Mouse (Mus musculus) left cerebral cortex, postnatal 4 days (tissue): ENCODE data around the gene Atp6v0c. TPM values are rescaled to one million over a fixed set of nuclear protein-coding genes. Genes with fewer than 3 reads are reported as not detected.

Experiments used
- DNase-seq: peaks from one replicate; pipeline ENCODE4 v3.0.0-alpha.2; 2022
- intact Hi-C: fragments of 180-260 bp; cut with DNase I; formaldehyde crosslinking; loops from one replicate; pipeline ENCODE4 v1.15.1; 2025
- total RNA-seq, 2 experiments: library from RNA; stranded (reverse); gene quantifications; 2 replicates each; pipeline ENCODE4 v1.2.3; 2021

The Atp6v0c gene
- total RNA-seq = 100 to 1,000 TPM; 770 to 834 TPM

GRCm38 (mm10) chr17:24169317-24170065 lies at the start of gene Atp6v0c:
Gene Atp6v0c, minus strand, starts transcription at chr17:24169702.
- peak; percentile 97 for DNase-seq
- intact Hi-C loops = loop anchor here (10.0 kb wide), 1 partner anchor 225 kb away; no protein-coding TSS in a partner anchor

- no peak for DNase-seq
- intact Hi-C loops = no loop called here
These were observed 47.3 kb upstream of the Atp6v0c start for GRCm38 (mm10) chr17:24216836-24217235.

GRCm38 (mm10) chr17:24213186-24213585 lies 43.7 kb upstream of the Atp6v0c start:
- DNase-seq = no peak
- intact Hi-C loops = no loop called here

- intact Hi-C loops = no loop called here
- no peak for DNase-seq
These were observed 43.0 kb upstream of the Atp6v0c start for GRCm38 (mm10) chr17:24212441-24213018.

- DNase-seq = peak; percentile 77
- intact Hi-C loops = no loop called here
These were observed 42.3 kb upstream of the Atp6v0c start for GRCm38 (mm10) chr17:24211631-24212440.

GRCm38 (mm10) chr17:24210591-24210990 lies 41.1 kb upstream of the Atp6v0c start:
- intact Hi-C loops = no loop called here
- no peak for DNase-seq

GRCm38 (mm10) chr17:24209916-24210240 lies 40.4 kb upstream of the Atp6v0c start:
- intact Hi-C loops = no loop called here
- no peak for DNase-seq

GRCm38 (mm10) chr17:24209043-24209915 lies 39.8 kb upstream of the Atp6v0c start, which contains the start of gene Ntn3:
Gene Ntn3, minus strand, starts transcription at chr17:24209531.
- peak; percentile 87 for DNase-seq
- intact Hi-C loops = no loop called here

GRCm38 (mm10) chr17:24208641-24209042 lies 39.1 kb upstream of the Atp6v0c start:
- no peak for DNase-seq
- intact Hi-C loops = no loop called here

- DNase-seq = peak; percentile 81
- intact Hi-C loops = loop anchor here (2.0 kb wide), 1 partner anchor 35 kb away; no protein-coding TSS in a partner anchor
These were observed 38.5 kb upstream of the Atp6v0c start for GRCm38 (mm10) chr17:24207768-24208640.

GRCm38 (mm10) chr17:24206451-24207351 lies 37.2 kb upstream of the Atp6v0c start:
- peak; percentile 66 for DNase-seq
- intact Hi-C loops = loop anchor here (2.0 kb wide), 1 partner anchor 34 kb away; no protein-coding TSS in a partner anchor

GRCm38 (mm10) chr17:24205908-24206361 lies 36.4 kb upstream of the Atp6v0c start:
- DNase-seq = peak; percentile 49

GRCm38 (mm10) chr17:24205284-24205888 lies 35.9 kb upstream of the Atp6v0c start, which contains the start of gene Tbc1d24:
Gene Tbc1d24, minus strand, starts transcription at chr17:24205562.
- DNase-seq = peak; percentile 97
- intact Hi-C loops = no loop called here

More at GRCm38 (mm10) chr17:24205908-24206361, 36.4 kb upstream of the Atp6v0c start:
- intact Hi-C loops = loop anchor here (2.0 kb wide), 1 partner anchor 33 kb away; no protein-coding TSS in a partner anchor

GRCm38 (mm10) chr17:24204846-24205245 lies 35.3 kb upstream of the Atp6v0c start:
- peak; percentile 13 for DNase-seq
- intact Hi-C loops = no loop called here

GRCm38 (mm10) chr17:24203611-24204534 lies 34.4 kb upstream of the Atp6v0c start:
- intact Hi-C loops = no loop called here

GRCm38 (mm10) chr17:24203068-24203467 lies 33.6 kb upstream of the Atp6v0c start:
- intact Hi-C loops = no loop called here
- no peak for DNase-seq

More at GRCm38 (mm10) chr17:24203611-24204534, 34.4 kb upstream of the Atp6v0c start:
- no peak for DNase-seq
